Mouse (Mus musculus) heart, postnatal 4 days (tissue): ENCODE data around the gene Dnaja2. TPM values are rescaled to one million over a fixed set of nuclear protein-coding genes. Genes with fewer than 3 reads are reported as not detected.

Experiments
- DNase-seq: peaks from one replicate; pipeline ENCODE4 v3.0.0; 2021
- total RNA-seq, 2 experiments: library from RNA; stranded (reverse); gene quantifications; 2 replicates each; pipeline ENCODE4 v1.2.3; 2021

The Dnaja2 gene
- total RNA-seq, 2 experiments from 2014 or later, result 184 to 192 TPM

GRCm38 (mm10) chr8:85554391-85555180 is 558 bp downstream of the Dnaja2 start:
- no peak for DNase-seq

- no peak for DNase-seq
Observed at GRCm38 (mm10) chr8:85551934-85552333, 3.2 kb downstream of the Dnaja2 start.

GRCm38 (mm10) chr8:85536332-85536731 is 18.8 kb downstream of the Dnaja2 start:
- no peak for DNase-seq

- DNase-seq, result no peak
Observed at GRCm38 (mm10) chr8:85534163-85534562, 21.0 kb downstream of the Dnaja2 start.

- no peak for DNase-seq
Observed at GRCm38 (mm10) chr8:85533434-85533833, 21.7 kb downstream of the Dnaja2 start.

- no peak for DNase-seq
Observed at GRCm38 (mm10) chr8:85532843-85533242, 22.3 kb downstream of the Dnaja2 start.

GRCm38 (mm10) chr8:85531471-85531870 is 23.7 kb downstream of the Dnaja2 start:
- no peak for DNase-seq

- DNase-seq, result no peak
Observed at GRCm38 (mm10) chr8:85530717-85531116, 24.4 kb downstream of the Dnaja2 start.

- no peak for DNase-seq
Observed at GRCm38 (mm10) chr8:85528959-85529358, 26.2 kb downstream of the Dnaja2 start.

GRCm38 (mm10) chr8:85526105-85526504 is 29.0 kb downstream of the Dnaja2 start:
- DNase-seq, result peak; percentile 77

- peak; percentile 27 for DNase-seq
Observed at GRCm38 (mm10) chr8:85524086-85524485, 31.1 kb downstream of the Dnaja2 start.

GRCm38 (mm10) chr8:85521332-85521731 is 33.8 kb downstream of the Dnaja2 start:
- peak; percentile 50 for DNase-seq

- DNase-seq, result no peak
Observed at GRCm38 (mm10) chr8:85520586-85520985, 34.6 kb downstream of the Dnaja2 start.

GRCm38 (mm10) chr8:85517956-85518355 is 37.2 kb downstream of the Dnaja2 start:
- DNase-seq, result no peak

- peak; percentile 21 for DNase-seq
Observed at GRCm38 (mm10) chr8:85517336-85517735, 37.8 kb downstream of the Dnaja2 start.

GRCm38 (mm10) chr8:85515391-85515790 is 39.8 kb downstream of the Dnaja2 start:
- DNase-seq, result no peak

- no peak for DNase-seq
Observed at GRCm38 (mm10) chr8:85513283-85513682, 41.9 kb downstream of the Dnaja2 start.

GRCm38 (mm10) chr8:85512234-85512633 is 42.9 kb downstream of the Dnaja2 start:
- DNase-seq, result no peak

- DNase-seq, result no peak
Observed at GRCm38 (mm10) chr8:85508661-85509060, 46.5 kb downstream of the Dnaja2 start.

GRCm38 (mm10) chr8:85506620-85507019 is 48.5 kb downstream of the Dnaja2 start:
- DNase-seq, result no peak

GRCm38 (mm10) chr8:85504704-85505103 is 50.4 kb downstream of the Dnaja2 start:
- no peak for DNase-seq

- DNase-seq, result no peak
Observed at GRCm38 (mm10) chr8:85503065-85503464, 52.1 kb downstream of the Dnaja2 start.

- DNase-seq, result no peak
Observed at GRCm38 (mm10) chr8:85502381-85502780, 52.8 kb downstream of the Dnaja2 start.

GRCm38 (mm10) chr8:85500955-85501685 is 54.0 kb downstream of the Dnaja2 start:
- peak; percentile 74 for DNase-seq
